Mouse (Mus musculus): ENCODE measurements around the gene Trp53tg5. TPM values are rescaled to one million over a fixed set of nuclear protein-coding genes. Genes with fewer than 3 reads are reported as not detected.

Gene Trp53tg5
- polyA plus RNA-seq (2012; rRNA removed; ENCODE audit: low replicate concordance): not detected in 2 replicates

GRCm38 (mm10) chr2:164473624-164474023 is at the start of gene Trp53tg5:
Trp53tg5 (minus strand) TSS chr2:164473724.

DNA sequence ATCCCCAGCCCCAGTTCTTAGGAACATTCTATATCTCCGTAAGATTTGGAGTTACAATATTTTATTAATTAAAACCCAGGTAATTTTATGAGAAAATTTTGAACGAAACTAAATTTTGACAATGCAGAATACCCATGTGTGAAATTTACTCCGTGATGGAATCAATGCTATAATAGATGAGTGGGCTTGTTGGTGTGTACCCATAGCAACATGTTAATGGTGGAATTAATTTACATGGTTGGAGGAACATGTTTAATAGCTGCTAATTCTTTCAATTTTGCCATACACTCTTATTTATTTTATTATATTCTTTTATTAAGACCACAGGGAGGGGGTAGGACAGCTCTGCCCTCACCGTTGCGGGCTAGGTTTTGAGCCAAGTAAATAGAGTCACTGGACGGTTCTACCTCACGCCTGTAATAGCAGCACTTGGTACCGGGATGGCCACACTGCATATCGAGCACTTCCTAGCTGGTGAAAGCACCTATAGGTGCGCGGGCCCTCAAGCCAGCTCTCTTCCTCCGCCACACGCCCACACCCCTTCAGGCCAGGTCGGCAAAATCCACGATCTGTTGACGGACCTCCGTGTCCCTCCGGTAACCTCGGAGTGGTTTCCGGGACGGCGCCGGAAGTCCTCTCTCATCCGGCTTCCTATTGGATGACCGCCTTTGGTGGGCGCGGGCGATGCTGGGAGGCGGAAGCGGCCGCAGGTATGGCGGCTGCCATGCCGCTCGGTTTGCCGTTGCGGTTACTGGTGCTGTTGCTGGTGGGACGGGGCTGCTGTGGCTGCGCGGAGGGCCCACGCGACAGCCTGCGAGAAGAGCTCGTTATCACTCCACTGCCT is 23.5 kb upstream of the Trp53tg5 start, which contains the start of gene Pigt:
Gene Pigt (plus strand): TSS at position 674 of the 844 bp plus-strand sequence.

GRCm38 (mm10) chr2:164485681-164486257 is 12.2 kb upstream of the Trp53tg5 start, which contains the start of gene Dbndd2:
Dbndd2 (plus strand) TSS chr2:164486106.

DNA sequence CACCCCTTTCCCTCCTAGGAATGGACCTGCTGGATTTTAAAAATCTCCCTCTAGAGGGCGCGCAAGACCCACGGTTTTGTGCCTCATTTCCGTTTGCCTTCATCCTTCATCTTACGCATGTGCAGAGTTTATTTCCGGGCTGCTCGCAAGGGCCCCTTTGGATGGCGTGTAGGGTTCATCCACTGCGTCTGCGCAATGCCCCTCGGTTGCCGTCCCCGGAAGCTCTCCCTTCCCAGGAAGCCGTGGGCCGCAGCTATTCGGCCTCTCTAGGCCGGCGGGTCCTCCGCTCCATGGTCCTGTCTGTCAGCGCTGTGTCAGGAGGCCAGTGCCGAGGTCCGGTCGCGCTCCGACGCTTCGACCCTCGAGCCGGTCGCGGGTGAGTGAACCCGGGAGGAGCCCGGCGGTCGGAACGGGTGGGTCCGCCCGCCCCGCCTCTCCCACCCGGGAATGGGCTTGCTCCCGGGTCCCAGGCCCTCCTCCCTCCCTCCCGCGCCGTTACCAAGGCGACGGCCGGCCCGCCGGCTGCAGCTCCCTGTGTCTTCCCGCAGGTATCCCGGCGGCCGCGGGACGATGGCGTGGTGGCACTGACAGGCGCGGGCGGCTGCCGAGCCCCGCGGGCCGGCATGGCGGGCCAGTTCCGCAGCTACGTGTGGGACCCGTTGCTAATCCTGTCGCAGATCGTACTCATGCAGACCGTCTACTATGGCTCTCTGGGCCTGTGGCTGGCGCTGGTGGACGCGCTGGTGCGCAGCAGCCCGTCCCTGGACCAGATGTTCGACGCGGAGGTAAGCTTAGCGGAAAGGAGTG is 12.6 kb downstream of the Trp53tg5 start, which contains the start of gene Gm20458:
Gene Gm20458 (plus strand): TSS at position 223 of the 807 bp plus-strand sequence.

DNA sequence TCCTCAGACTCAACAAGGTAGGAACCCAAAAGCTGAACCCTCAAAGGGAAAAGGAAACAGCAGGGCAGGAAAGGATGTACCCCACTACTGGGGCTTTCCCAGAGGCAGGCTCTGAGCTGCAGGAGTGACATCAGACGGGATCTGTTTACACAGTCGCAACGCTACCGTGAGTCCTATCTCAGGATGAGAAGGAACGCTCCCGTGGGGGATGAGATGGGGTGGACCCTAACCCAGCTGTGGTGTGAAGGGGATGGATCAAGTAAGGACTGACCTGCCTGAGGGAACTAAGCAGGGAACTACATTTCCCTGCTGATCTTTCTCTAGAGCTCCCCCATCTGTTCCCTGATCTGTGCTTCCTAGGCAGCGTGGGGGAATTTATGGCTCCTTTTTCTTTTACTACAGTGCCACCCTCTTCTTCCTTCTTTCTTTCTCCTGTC is 16.6 kb downstream of the Trp53tg5 start, which contains the start of gene Sys1:
Gene Sys1 (plus strand): TSS at position 101 of the 437 bp plus-strand sequence.

DNA sequence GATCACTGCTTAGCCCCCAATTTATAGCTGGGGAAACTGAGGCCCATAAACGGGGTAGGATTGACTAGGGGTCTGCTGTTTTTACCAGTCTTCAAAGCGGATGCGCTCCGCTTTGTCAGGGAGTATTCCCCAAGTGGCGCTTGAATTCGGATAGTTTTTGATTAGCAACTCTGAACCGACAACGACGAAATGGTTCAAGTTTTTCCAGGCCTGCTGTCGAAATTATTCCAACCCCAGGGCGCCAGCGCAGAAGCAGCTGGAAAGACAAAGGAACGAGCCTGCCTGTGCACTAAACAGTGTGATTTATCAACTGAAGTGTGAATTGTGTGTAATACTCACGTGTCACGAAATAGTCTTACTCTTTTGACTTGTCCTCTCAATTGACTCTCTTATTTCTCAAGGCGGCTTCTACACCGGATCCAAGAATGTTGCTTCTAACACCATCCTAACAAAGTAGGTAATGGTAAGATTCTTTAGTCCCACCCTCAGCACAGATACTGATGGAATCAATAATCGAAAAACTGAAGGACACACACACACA is 30.0 kb downstream of the Trp53tg5 start, which contains the start of gene Sdc4:
Gene Sdc4 (minus strand): TSS at position 428 of the 541 bp plus-strand sequence.

Other genes starting within 250 kb of the Trp53tg5 start
- gene Svs2, start 235.3 kb downstream of the Trp53tg5 start, polyA plus RNA-seq (2012; rRNA removed; ENCODE audit: low replicate concordance): not detected in 2 replicates
- gene Svs3b, start 217.1 kb downstream of the Trp53tg5 start, polyA plus RNA-seq (2012; rRNA removed; ENCODE audit: low replicate concordance): not detected in 2 replicates
- gene Svs4, start 195.3 kb downstream of the Trp53tg5 start, polyA plus RNA-seq (2012; rRNA removed; ENCODE audit: low replicate concordance): not detected in 2 replicates
- gene Svs3a, start 184.5 kb downstream of the Trp53tg5 start, polyA plus RNA-seq (2012; rRNA removed; ENCODE audit: low replicate concordance): not detected in 2 replicates
- not detected in 2 replicates for gene Svs6, start 157.0 kb downstream of the Trp53tg5 start, polyA plus RNA-seq (2012; rRNA removed; ENCODE audit: low replicate concordance)
- not detected in 2 replicates for gene Svs5, start 141.0 kb downstream of the Trp53tg5 start, polyA plus RNA-seq (2012; rRNA removed; ENCODE audit: low replicate concordance)
- gene Slpi, start 84.6 kb downstream of the Trp53tg5 start, polyA plus RNA-seq (2012; rRNA removed; ENCODE audit: low replicate concordance): 19.6 and 28.7 TPM in 2 replicates
- 0.03 and 0.05 TPM in 2 replicates for gene Rbpjl, start 70.6 kb downstream of the Trp53tg5 start, polyA plus RNA-seq (2012; rRNA removed; ENCODE audit: low replicate concordance)
- gene Matn4, start 68.6 kb downstream of the Trp53tg5 start, polyA plus RNA-seq (2012; rRNA removed; ENCODE audit: low replicate concordance): 2.9 and 6.3 TPM in 2 replicates
- gene Sdc4, start 29.8 kb downstream of the Trp53tg5 start, polyA plus RNA-seq (2012; rRNA removed; ENCODE audit: low replicate concordance): 46.1 and 52.4 TPM in 2 replicates
- gene Sys1, start 16.8 kb downstream of the Trp53tg5 start, polyA plus RNA-seq (2012; rRNA removed; ENCODE audit: low replicate concordance): 117 and 254 TPM in 2 replicates
- gene Gm20458, start 12.8 kb downstream of the Trp53tg5 start, polyA plus RNA-seq (2012; rRNA removed; ENCODE audit: low replicate concordance): 37.3 and 40.5 TPM in 2 replicates
- 16.8 and 38.2 TPM in 2 replicates for gene Dbndd2, start 12.4 kb upstream of the Trp53tg5 start, polyA plus RNA-seq (2012; rRNA removed; ENCODE audit: low replicate concordance)
- gene Pigt, start 23.8 kb upstream of the Trp53tg5 start, polyA plus RNA-seq (2012; rRNA removed; ENCODE audit: low replicate concordance): 120 and 165 TPM in 2 replicates
- 202 and 262 TPM in 2 replicates for gene Wfdc2, start 88.7 kb upstream of the Trp53tg5 start, polyA plus RNA-seq (2012; rRNA removed; ENCODE audit: low replicate concordance)
- not detected in 2 replicates for gene Spint3, start 99.7 kb upstream of the Trp53tg5 start, polyA plus RNA-seq (2012; rRNA removed; ENCODE audit: low replicate concordance)
- not detected in 2 replicates for gene Wfdc6a, start 111.7 kb upstream of the Trp53tg5 start, polyA plus RNA-seq (2012; rRNA removed; ENCODE audit: low replicate concordance)
- gene Eppin, start 119.9 kb upstream of the Trp53tg5 start, polyA plus RNA-seq (2012; rRNA removed; ENCODE audit: low replicate concordance): not detected in 2 replicates
- not detected in 2 replicates for gene Wfdc6b, start 139.8 kb upstream of the Trp53tg5 start, polyA plus RNA-seq (2012; rRNA removed; ENCODE audit: low replicate concordance)
- gene Wfdc8, start 139.9 kb upstream of the Trp53tg5 start, polyA plus RNA-seq (2012; rRNA removed; ENCODE audit: low replicate concordance): not detected in 2 replicates
- not detected in 2 replicates for gene Wfdc16, start 165.1 kb upstream of the Trp53tg5 start, polyA plus RNA-seq (2012; rRNA removed; ENCODE audit: low replicate concordance)
- not detected in 2 replicates for gene Wfdc10, start 182.3 kb upstream of the Trp53tg5 start, polyA plus RNA-seq (2012; rRNA removed; ENCODE audit: low replicate concordance)
- not detected in 2 replicates for gene Wfdc9, start 182.9 kb upstream of the Trp53tg5 start, polyA plus RNA-seq (2012; rRNA removed; ENCODE audit: low replicate concordance)
- not detected in 2 replicates for gene Wfdc11, start 200.4 kb upstream of the Trp53tg5 start, polyA plus RNA-seq (2012; rRNA removed; ENCODE audit: low replicate concordance)
- not detected in 2 replicates for gene Wfdc13, start 211.4 kb upstream of the Trp53tg5 start, polyA plus RNA-seq (2012; rRNA removed; ENCODE audit: low replicate concordance)
- gene Spint4, start 224.8 kb upstream of the Trp53tg5 start, polyA plus RNA-seq (2012; rRNA removed; ENCODE audit: low replicate concordance): not detected in 2 replicates
- not detected in 2 replicates for gene Spint5, start 241.6 kb upstream of the Trp53tg5 start, polyA plus RNA-seq (2012; rRNA removed; ENCODE audit: low replicate concordance)

All from mammary gland, adult 2 months (tissue).